Mouse (Mus musculus) myocyte (in vitro differentiated cells): ENCODE measurements around the gene Cxcl14.

Source experiments
- CEBPB ChIP-seq: IDR thresholded peaks from 2 replicates; pipeline ENCODE4 v1.6.1; 2011; ENCODE audit warnings: mild to moderate bottlenecking, moderate library complexity; ENCODE audit not compliant: poor library complexity, insufficient read depth, severe bottlenecking
- E2F4 ChIP-seq: IDR thresholded peaks from one replicate; pipeline ENCODE4 v1.6.1; 2011; ENCODE audit warnings: mild to moderate bottlenecking, control low read depth, moderate library complexity; ENCODE audit not compliant: insufficient read depth
- MAX ChIP-seq: IDR thresholded peaks from one replicate; pipeline ENCODE4 v1.6.1; 2011; ENCODE audit warnings: low read depth, mild to moderate bottlenecking, control low read depth
- MYOD1 ChIP-seq, 3 experiments: IDR thresholded peaks; one replicate each; pipeline ENCODE4 v1.6.1; 2011; ENCODE audit warnings: control low read depth in 2 of 3, low read depth in 2 of 3, mild to moderate bottlenecking in 2 of 3, moderate library complexity in 1 of 3; ENCODE audit not compliant: insufficient read length in 2 of 3, control insufficient read depth in 1 of 3
- POLR2A ChIP-seq: IDR thresholded peaks from one replicate; pipeline ENCODE4 v1.6.1; 2011; ENCODE audit warnings: low read depth, mild to moderate bottlenecking, control low read depth, moderate library complexity; ENCODE audit not compliant: insufficient read length
- POLR2AphosphoS2 ChIP-seq: IDR thresholded peaks from one replicate; pipeline ENCODE4 v1.6.1; 2011; ENCODE audit warnings: low read depth, control low read depth; ENCODE audit not compliant: insufficient read length
- TCF12 ChIP-seq: IDR thresholded peaks from one replicate; pipeline ENCODE4 v1.6.1; 2011; ENCODE audit warnings: mild to moderate bottlenecking, control low read depth; ENCODE audit not compliant: poor library complexity, insufficient read depth, severe bottlenecking
- USF1 ChIP-seq: IDR thresholded peaks from one replicate; pipeline ENCODE4 v1.6.1; 2011; ENCODE audit warnings: low read depth, mild to moderate bottlenecking, control low read depth, moderate library complexity

GRCm38 (mm10) chr13:56259926-56260250 is 36.5 kb downstream of the Cxcl14 start:
- TF ChIP-seq POLR2A (no peak), E2F4 (no peak), USF1 (no peak), TCF12 (no peak), MYOD1 (IDR thresholded peaks at IDR 0.05; ENCODE audit: control insufficient read depth in 1 of 3, insufficient read length in 2 of 3, low read depth in 2 of 3) (no peak), POLR2AphosphoS2 (no peak), CEBPB (no peak), MAX (no peak)
